Mouse (Mus musculus): ENCODE data around the gene Slc26a3. TPM values are rescaled to one million over a fixed set of nuclear protein-coding genes. Genes with fewer than 3 reads are reported as not detected.
"Not testable (repeated sequence)": the region's sequence is repeated elsewhere in the genome, so short reads cannot be mapped to it uniquely, and the experiment has no call there.

The Slc26a3 gene
- total RNA-seq, 2 experiments from 2014 or later, result not detected

DNA sequence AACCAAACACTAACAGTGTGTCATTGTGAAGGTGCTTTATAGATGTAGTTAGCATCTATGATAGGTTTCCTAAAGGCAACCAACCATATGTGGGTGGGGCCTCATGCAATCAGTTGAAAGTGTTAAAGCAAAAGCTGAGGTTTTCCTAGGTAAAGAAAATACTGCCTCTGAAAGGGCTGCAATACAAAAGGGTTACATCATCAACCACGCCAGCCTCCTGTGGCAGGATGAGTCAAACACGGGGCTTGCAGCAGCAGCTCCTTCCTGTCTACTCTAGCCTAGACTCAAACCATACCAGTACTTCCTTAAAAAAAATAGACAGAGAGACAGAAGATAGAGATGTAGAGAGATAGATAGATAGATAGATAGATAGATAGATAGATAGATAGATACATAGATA is 25.3 kb downstream of the Slc26a3 start:
- ATAC-seq (replicated peaks; ENCODE audit: poor library complexity), result peak; percentile 100

DNA sequence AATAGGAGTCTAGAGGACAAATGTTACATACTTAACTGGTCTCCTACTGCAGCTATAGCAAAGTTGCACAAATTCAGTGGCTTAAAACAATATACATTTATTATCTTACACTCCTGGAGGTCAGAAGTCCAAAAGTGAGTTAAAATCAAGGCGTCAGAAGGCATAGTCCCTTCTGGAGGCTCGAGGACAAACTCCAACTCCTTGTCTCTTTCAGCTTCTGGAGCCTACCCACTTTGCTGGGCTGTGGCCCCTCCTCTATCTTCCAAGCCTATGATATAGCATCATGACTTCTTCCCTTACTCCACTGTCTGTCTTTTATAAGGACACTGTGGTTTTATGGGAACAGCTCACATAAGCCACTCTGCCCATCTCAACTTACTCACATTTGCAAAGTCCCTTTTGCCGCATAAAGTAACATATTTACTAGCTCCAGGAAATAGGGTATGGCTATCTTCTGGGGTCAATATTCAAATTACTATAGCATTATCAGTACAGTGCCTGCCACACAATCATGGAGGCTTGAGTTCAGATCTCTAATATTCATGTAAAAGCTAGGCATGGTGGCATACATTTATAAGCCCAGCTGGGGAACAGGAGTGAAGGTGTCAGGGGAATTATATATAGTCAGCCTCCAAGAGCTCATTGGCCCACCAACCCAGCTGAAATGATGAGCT is 31.4 kb downstream of the Slc26a3 start:
- ATAC-seq (replicated peaks; ENCODE audit: poor library complexity), result no peak

DNA sequence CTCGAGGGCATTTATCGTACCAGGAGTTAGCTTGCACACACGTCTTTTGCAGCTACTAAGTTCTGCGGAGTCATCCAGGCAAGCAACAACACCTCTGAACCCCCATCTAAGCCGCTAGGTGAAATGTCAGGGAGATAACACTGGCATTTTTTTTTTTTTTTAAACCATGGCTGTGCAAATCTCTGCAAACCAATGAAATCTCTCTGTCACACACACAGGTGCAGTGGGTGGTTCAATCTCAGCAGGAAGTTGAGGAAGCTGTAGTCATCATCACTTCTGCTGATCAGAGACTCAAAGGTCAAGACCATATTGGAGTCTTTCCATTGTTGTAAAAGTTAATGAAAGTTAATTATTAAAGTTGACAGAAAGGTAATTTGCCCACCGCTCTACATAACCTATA is 47.1 kb downstream of the Slc26a3 start:
- ATAC-seq (replicated peaks; ENCODE audit: poor library complexity), result no peak

DNA sequence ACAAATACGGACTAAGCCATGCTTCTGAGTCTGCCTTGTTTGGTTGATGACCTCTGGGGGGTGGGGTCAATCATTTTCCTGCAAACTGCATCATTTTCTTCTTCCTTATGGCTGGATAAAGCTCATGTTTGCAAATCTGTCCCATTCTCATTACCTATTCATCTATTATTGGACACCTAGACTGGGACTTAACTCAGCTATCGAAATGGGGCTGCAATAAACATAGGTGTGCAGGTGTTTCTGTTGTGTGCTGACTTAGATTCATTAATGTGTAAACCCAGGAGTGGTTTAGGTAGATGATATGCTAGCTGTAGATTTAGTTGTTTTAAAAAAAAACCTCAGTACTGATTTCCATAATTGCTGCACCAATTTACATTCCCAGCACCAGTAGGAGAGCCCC is 48.9 kb downstream of the Slc26a3 start:
- ATAC-seq (replicated peaks; ENCODE audit: poor library complexity), result no peak

DNA sequence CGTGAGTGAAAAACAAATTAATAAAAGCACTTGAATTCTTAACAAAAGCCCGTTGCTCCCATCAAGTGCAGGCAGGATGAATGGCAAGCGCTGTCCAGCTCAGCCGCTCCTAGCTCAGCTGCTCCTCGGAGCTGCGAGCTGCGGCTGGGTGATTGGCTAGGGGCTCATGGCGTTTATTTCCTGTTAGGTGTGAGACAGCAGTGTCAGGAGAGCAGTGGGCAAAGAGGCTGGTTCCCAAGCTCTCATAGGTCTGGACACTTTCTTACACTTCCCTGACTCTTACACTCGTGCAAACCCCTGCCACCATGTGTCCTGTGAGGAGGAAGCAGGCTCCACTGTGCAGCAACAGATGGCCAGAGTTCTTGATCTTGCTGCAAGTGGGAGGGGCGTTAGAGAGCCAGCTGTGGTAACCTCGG is 53.5 kb downstream of the Slc26a3 start:
- ATAC-seq (replicated peaks; ENCODE audit: poor library complexity), result peak; percentile 95

DNA sequence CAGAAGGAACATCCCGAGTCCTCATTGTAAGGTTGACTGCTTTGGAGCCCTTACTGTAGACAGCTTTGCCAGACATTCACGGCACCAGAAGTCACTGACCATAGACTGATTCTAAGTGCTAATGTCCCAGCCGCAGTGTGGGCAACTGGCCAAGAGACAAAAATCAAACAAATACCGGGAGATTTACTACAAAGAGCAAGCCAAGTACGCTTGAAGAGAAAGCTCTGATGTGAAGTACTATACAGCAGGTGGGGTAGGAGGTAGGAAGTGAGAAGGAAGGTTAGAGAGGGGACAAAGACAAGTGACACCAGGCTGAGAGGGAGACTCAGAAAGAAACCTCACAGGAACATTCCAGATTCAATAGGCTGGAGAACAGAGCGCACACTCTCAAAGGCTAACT is 54.2 kb downstream of the Slc26a3 start:
- ATAC-seq (replicated peaks; ENCODE audit: poor library complexity), result no peak

DNA sequence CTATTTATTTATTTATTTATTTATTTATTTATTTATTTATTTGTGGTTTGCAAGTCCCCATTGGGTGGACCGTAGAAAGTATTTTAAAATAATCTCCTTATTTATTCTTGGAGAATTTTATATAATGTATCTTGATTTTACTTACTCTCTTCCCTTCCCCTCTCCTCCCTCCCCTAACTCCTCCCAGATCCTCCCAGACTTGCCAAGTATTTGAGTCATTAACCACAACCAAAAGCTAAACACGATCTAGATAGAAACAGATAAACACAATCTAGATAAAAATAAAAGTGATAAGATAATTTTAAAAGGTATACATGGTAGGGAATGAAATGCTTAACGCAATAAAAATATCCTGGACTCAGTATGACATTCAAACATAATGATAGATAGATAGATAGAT is 58.7 kb downstream of the Slc26a3 start:
- ATAC-seq (replicated peaks; ENCODE audit: poor library complexity), result no peak

DNA sequence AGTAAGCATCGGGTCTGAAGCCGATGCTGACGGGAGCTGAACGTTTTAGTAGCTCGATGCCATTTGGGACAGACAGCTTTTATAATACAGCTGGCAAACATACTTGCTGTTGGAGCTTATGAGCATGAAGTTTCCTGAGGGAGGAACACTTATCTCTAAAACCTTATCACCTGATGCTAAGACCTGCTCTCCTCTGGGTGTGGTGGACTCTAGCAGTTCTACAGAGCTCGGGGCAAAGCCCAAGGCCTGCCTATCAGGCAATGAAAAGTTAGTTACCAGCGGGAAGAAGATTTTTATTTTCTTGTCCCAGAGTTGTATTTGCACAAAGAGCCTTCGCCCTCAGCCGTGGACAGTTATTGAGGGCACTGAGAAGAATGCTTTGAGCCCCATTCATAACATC is 65.6 kb downstream of the Slc26a3 start:
- no peak for ATAC-seq (replicated peaks; ENCODE audit: poor library complexity)

DNA sequence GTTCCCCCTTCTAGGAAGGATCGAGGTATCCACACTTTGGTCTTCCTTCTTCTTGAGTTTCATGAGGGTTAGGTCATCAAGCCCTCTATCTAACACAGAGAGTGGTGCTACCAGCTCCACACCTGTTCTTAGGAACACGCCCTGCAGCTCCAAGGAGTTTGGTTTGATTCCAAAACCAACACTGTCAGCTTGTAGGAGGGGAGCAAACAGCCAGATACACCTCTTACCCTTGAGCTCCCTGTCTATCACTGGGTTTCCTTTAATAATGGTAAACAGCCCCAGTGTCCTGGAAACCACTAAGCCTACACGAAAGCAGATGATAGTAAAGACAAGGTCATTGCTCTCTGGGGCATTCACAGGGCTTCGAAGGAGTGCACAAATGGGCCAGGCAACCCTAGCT is 67.8 kb downstream of the Slc26a3 start:
- ATAC-seq (replicated peaks; ENCODE audit: poor library complexity), result no peak

DNA sequence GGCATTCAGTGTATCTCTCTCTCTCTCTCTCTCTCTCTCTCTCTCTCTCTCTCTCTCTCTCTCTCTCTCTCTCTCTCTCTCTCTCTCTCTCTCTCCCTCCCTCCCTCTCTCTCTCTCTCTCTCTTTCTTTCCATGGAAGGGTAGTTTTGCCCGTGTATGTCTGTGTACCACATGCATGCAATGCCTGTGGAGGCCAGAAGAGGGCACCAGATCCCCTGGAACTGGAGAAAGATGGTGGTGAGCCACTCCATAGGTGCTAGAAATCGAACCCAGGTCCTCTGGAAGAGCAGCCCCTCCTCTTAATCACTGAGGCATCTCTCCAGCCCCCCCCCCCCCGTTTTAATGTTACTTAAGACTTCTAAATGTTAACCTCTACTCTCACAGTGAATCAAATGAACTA is 69.6 kb downstream of the Slc26a3 start:
- 0 out of 2 replicates have a peak, but pooled peaks have one; percentile 39 for ATAC-seq (replicated peaks; ENCODE audit: poor library complexity)

DNA sequence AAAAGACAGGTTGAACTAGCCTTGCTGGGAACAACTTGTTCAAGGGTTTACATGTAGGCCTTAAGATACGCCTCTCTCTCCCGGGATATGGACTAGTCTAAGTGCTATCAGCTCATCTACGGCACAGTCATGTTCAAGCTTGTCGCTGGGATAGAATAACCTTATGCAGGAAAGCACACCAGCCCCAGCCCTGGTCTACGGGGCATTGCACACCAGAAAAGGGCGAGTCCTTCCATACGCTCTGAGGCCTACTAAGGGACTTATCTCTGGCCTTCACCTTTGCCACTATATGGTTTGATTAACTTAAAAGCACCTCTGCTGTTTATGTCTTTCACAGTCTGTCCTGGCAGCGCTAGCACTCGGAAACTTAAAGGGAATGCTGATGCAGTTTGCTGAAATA is 70.7 kb downstream of the Slc26a3 start:
- ATAC-seq (replicated peaks; ENCODE audit: poor library complexity), result no peak

DNA sequence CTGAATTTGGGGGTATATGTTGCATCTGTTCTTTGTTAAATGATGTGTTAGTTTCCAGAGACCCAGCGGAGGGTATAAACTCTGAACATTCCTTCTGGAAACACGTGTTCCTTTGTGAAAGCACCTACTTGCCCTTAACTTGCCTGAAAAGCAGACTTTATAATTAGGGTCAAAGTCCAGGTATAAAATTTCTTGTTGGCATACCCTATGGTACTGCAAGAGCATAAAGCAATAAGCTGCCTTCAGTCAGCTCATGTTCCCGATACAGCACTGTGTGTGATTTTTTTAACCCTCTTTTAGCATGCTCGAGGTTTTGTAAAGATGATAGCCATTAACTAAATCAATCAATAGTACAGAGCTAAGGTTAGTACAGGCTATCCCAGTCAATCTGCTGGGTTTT is 71.9 kb downstream of the Slc26a3 start:
- ATAC-seq (replicated peaks; ENCODE audit: poor library complexity), result no peak

DNA sequence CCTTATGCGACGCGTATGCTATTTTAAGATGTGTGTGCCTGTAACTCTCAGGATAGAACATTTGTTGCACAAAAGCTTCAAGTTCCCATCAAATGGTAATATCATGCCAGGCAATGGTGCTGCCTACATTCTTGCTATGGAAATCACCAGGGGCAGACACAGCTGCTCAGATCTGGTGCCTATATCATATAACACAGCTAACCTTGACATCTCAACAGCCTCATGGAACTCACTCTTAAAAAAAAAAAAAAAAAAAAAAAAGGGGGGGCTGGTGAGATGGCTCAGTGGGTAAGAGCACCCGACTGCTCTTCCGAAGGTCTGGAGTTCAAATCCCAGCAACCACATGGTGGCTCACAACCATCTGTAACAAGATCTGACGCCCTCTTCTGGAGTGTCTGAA is 87.5 kb downstream of the Slc26a3 start:
- ATAC-seq (replicated peaks; ENCODE audit: poor library complexity), result not testable (repeated sequence)

DNA sequence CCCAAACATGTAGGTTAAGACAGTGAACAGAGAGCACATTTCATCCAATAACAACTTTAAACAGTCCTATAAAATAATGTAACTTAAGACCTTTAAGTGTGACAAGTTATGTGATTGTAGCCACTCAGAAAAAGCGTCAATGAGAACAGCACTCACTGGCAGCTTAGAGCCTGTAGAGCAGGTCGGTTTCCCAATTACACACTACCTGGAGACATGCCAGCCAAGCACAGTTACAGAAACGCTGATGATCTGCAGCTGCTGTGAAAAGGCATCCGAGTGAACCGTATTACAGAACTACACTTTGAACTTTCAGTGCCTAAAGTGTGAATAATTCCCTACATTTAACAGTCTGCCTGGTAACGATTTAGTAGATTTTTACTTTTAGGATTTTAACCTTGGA is 95.8 kb downstream of the Slc26a3 start:
- ATAC-seq (replicated peaks; ENCODE audit: poor library complexity), result no peak

DNA sequence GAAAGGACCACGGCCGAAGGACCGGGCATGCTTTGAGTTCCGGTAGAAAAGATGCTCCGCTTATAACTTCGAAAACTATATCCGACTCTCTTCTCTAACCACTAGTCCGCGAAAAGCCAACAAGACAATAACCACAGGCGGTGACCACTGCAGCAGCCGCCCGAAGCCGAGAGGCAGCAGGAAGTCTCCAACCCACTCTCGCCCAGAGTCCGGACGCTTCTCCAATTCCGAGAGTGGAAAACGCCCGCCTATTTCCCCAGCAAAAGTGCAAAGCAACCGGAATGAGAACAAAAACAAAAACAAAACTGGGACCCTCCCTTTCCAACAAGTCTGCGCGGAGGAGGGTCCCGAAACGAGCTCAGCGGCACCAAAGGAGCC is 108.3 kb downstream of the Slc26a3 start:
- ATAC-seq (replicated peaks; ENCODE audit: poor library complexity), result peak; percentile 29

DNA sequence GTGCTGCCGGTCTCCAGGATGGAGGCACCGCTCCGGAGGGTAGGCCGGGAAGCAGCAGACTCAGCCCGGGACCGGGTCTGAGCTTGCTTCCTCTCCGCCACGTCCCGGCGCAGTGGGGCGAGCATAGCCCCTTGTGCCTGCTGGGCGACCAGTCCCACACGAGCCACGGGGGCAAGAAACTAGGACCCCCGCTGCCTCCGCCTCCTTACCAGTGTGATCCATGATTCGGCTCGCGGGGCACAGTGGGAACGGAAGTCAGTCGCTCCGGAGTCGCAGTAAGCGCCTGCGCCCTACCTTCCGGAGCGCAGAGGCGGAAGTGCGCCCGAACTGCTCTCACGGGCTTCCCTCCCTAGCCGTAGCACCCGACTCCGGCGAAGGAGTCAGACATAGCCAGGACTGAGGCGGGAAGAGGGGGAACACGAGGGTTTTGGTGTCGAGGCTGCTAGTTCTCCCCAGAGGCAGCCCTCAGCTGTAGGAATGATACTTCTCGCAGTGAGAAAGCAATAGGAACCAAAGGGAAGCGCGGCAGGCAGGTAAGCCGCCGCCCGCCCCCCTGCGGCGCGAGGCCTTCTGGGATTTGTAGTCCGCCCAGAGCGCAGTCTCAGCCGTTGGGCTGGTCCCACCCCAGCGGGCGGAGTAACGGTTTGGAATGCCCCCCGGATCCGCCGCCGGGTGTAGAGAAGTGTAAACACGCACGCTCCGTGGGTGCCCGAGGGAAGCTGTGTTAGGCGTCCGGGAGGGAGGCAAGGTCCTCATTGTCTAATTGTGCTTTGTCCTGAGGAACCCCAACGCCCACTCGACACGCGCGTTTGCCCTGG is 108.9 kb downstream of the Slc26a3 start, which contains the start of gene Cbll1:
Gene Cbll1 (minus strand): TSS at position 303 of the 818 bp plus-strand sequence.
- peak; percentile 89 for ATAC-seq (replicated peaks; ENCODE audit: poor library complexity)

DNA sequence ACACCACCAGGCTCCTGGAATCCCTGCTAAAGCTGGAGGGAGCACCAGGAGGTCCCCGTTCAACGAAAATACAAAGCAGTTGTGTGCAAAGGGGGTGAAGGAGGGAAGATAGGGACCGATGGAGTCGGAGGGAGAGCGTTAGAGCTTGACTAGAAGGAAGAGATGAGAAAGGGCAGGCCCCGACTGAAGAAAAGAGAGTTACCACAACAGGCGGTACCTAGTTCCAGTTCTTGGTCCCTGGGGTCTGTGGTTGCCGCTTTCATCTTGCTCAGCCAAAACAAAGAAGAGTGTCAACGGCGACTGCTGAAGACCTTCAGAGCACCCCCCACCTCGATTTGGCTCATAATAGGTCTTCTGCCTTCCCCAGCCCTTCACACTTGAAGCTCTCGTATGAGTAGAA is 109.5 kb downstream of the Slc26a3 start:
- peak; percentile 3 for ATAC-seq (replicated peaks; ENCODE audit: poor library complexity)

DNA sequence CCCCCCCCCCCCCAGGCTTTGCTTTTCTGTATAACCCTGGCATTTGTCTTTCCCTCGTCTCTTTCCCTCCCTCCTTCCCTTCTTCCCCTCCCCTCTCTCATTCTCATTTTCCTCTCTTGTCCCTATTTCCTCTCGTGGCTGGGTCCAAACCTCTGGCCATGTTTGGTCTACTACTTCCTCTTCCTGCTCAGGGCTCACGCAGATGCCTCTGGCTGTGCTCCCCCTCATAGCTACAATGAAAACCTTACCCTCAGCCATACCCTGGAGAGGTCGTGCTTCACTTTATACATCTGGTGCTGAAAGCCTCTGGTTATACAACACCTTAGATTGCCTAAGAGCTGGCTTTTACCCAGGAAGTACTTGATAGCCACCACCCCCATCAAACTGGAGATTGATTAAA is 110.6 kb downstream of the Slc26a3 start:
- no peak for ATAC-seq (replicated peaks; ENCODE audit: poor library complexity)

DNA sequence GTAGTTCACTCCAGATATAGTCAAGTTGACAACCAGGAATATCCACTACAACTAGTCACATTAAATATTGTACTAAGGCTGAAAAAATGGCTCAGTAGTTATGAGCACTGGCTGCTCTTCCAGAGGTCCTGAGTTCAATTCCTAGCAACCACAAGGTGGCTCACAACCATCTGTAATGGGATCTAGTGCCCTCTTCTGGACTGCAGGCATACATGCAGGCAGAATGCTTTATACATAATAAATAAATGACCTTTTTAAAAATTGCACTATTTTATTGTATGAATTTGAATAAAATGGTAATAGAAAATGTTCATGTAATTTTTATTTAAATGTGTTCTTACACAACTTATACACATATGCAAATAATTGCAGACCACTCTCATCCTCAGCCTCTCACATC is 112.5 kb downstream of the Slc26a3 start:
- ATAC-seq (replicated peaks; ENCODE audit: poor library complexity), result no peak

DNA sequence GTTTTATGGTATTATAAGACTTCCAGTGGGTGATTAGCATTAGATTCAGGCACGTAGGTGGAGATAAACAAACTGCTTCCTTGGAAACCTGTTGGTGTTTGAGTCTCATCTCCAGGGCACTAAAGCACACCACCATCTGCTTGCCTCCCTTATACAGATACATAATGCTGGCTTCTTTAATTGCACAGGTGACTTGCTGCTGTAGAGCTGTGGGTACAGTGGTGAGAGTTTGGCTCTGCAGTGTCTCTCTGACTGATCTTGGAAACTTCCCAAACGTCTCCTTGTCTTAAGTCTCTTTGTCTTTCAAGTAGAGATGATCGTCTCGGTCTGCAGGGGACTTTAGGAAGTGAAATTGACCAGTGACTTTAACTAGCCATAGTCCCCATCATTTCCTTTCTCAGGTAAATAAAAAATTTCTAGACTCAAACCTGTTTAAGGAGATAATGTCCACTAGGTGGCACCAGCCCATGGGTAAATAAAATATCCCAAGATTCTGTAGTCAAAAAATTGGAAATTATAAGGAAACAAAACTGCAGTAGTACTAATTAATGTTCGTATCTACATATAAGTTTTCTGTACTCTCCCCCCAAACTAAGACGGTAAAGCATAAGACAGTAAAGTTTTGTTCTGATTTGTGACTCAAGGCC is 117.2 kb downstream of the Slc26a3 start:
- ATAC-seq (replicated peaks; ENCODE audit: poor library complexity), result peak; percentile 34; the same call in 1 of the 2 replicates

DNA sequence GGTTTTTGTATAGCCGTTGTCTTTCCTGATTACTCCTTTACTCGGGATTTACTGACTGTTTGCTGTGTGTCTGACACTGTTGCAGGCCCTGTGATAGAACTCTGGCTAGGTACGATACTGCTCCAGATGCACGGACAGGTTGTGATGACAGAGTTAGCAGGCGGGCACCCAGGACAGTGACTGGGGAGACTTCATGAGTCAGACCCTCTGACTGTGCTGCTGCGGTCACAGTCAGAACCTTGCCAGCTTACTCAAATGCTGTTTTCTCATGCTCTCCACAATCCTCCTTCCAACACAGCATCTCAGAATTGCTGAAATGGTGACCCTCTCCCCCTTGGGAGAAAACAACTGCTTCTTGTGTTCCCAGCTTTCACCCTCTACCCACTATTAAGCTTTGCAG is 117.8 kb downstream of the Slc26a3 start:
- no peak for ATAC-seq (replicated peaks; ENCODE audit: poor library complexity)

DNA sequence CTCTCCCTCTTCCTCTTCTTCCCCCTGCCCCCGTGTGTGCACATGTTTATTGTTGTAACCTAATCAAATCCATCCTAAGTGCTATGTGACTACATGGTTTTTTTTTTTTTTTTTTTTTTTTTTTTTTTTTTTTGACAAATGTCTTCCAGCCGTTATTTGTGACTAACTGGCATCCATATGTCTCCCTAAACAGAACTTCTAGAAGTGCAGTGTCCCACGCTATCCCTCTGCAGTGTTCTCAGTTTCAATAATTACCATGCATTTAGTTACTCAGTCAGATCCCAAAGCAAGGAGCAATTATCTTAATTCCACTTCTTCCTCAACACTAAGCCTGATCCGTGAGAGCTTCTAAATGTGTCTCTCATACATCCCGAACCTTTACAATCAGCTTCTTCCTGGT is 120.5 kb downstream of the Slc26a3 start:
- ATAC-seq (replicated peaks; ENCODE audit: poor library complexity), result no peak

All from megakaryocyte progenitor cell, adult 5-6 weeks (primary cell).